Mouse (Mus musculus) lung, embryonic 14.5 days (tissue): Measurements from ENCODE around the gene Gabarap. TPM values are rescaled to one million over a fixed set of nuclear protein-coding genes. Genes with fewer than 3 reads are reported as not detected.
"Not testable (repeated sequence)": the region's sequence is repeated elsewhere in the genome, so short reads cannot be mapped to it uniquely, and the experiment has no call there.

Source experiments
- ATAC-seq: fragments of 200-750 bp; cut with Nextera tagmentation; 2 replicates; pipeline ENCODE4 v1.8.0; 2017; ENCODE audit warnings: mild to moderate bottlenecking, moderate TSS enrichment, moderate library complexity; ENCODE audit not compliant: insufficient read depth
- DNase-seq: peaks from one replicate; pipeline ENCODE4 v3.0.0-alpha.2; 2015
- H3K27ac ChIP-seq: fragments of 300-500 bp; sonication (generic); 2 replicates; pipeline ENCODE4 v1.5.1; 2014; ENCODE audit warnings: low read depth, mild to moderate bottlenecking, moderate library complexity
- H3K27me3 ChIP-seq: fragments of 300-500 bp; sonication (generic); 2 replicates; pipeline ENCODE4 v1.6.1; 2014; ENCODE audit warnings: low read length, control low read depth; ENCODE audit not compliant: insufficient read depth
- H3K36me3 ChIP-seq: fragments of 300-500 bp; sonication (generic); 2 replicates; pipeline ENCODE4 v1.6.1; 2014; ENCODE audit warnings: control low read depth; ENCODE audit not compliant: insufficient read depth
- H3K4me1 ChIP-seq: fragments of 300-500 bp; sonication (generic); 2 replicates; pipeline ENCODE4 v1.6.1; 2014; ENCODE audit warnings: antibody characterized with exemption, control low read depth; ENCODE audit not compliant: insufficient read depth
- H3K4me2 ChIP-seq: fragments of 300-500 bp; sonication (generic); 2 replicates; pipeline ENCODE4 v1.6.1; 2014; ENCODE audit warnings: mild to moderate bottlenecking
- H3K4me3 ChIP-seq: fragments of 300-500 bp; sonication (generic); 2 replicates; pipeline ENCODE4 v1.5.1; 2014; ENCODE audit warnings: low read depth, low read length
- H3K9ac ChIP-seq: fragments of 300-500 bp; sonication (generic); 2 replicates; pipeline ENCODE4 v1.6.1; 2014
- H3K9me3 ChIP-seq: fragments of 300-500 bp; sonication (generic); 2 replicates; pipeline ENCODE4 v1.6.1; 2016; ENCODE audit warnings: low read depth, low read length, control low read depth
- CTCF ChIP-seq: IDR thresholded peaks from 2 replicates; pipeline ENCODE4 v1.5.1; 2016; ENCODE audit warnings: antibody characterized with exemption, low read depth
- WGBS: fragments of 180-500 bp; shearing (Covaris S2); extraction: QIAGEN DNeasy Blood & Tissue Kit; methylation state at CpG from one replicate; pipeline ENCODE4 v1.1.7; 2014; 5-methylcytosine and 5-hydroxymethylcytosine counted together
- polyA plus RNA-seq: library from polyadenylated mRNA; unstranded; fragments of >200 nt; fragmentation: Nextera tagmentation; extraction: Ambion mirVana; gene quantifications from 2 replicates; pipeline ENCODE4 v1.2.1, GENCODE M21; 2014

Gene Gabarap
- polyA plus RNA-seq, 1 experiment from 2014 or later, result 444 TPM

- H3K4me3 ChIP-seq, result no peak overlapping the region
- H3K4me2 ChIP-seq, result no peak overlapping the region
- no peak overlapping the region for H3K27ac ChIP-seq
- H3K27me3 ChIP-seq, result no peaks in the 10 kb centered on the region
- peaks cover 8% of the 10 kb centered on the region; the same call in 1 of the 2 replicates for H3K4me1 ChIP-seq
- no peaks in the 10 kb centered on the region for H3K9me3 ChIP-seq
- TF ChIP-seq CTCF, result peak; percentile 34; the same call in 1 of the 2 replicates
- DNase-seq (peak; percentile 52), ATAC-seq (no peak)
- no peaks in the 10 kb centered on the region for H3K36me3 ChIP-seq
- 35% methylated on average over 4 of the region's 4 CpGs for WGBS
- H3K9ac ChIP-seq, result no peak overlapping the region
These were observed 40.0 kb upstream of the Gabarap start for GRCm38 (mm10) chr11:69950807-69951459.

- ATAC-seq (no peak), DNase-seq (no peak)
- no peak overlapping the region for H3K9ac ChIP-seq
- H3K9me3 ChIP-seq, result no peaks in the 10 kb centered on the region
- no peak overlapping the region for H3K27ac ChIP-seq
- peak; percentile 38 for TF ChIP-seq CTCF
- no peak overlapping the region for H3K4me2 ChIP-seq
- 57% methylated on average over 1 of the region's 1 CpGs for WGBS
- no peaks in the 10 kb centered on the region for H3K27me3 ChIP-seq
- H3K36me3 ChIP-seq, result no peaks in the 10 kb centered on the region
- H3K4me1 ChIP-seq, result no peaks in the 10 kb centered on the region
- no peak overlapping the region for H3K4me3 ChIP-seq
These were observed 38.7 kb upstream of the Gabarap start for GRCm38 (mm10) chr11:69952274-69952673.

- Histone ChIP-seq H3K4me3 (no peak overlapping the region), H3K9me3 (no peaks in the 10 kb centered on the region), H3K27me3 (no peaks in the 10 kb centered on the region), H3K4me1 (no peaks in the 10 kb centered on the region), H3K27ac (no peak overlapping the region), H3K4me2 (no peak overlapping the region), H3K9ac (no peak overlapping the region), H3K36me3 (no peaks in the 10 kb centered on the region)
- no peak for ATAC-seq
- WGBS, result 39% methylated on average over 10 of the region's 11 CpGs
- peak; percentile 45 for DNase-seq
- TF ChIP-seq CTCF, result no peak
These were observed 37.6 kb upstream of the Gabarap start for GRCm38 (mm10) chr11:69953267-69953915.

GRCm38 (mm10) chr11:69955618-69956017 is 35.3 kb upstream of the Gabarap start:
- not testable (repeated sequence) for H3K9me3 ChIP-seq, H3K4me1 ChIP-seq, H3K27ac ChIP-seq, H3K4me3 ChIP-seq, H3K27me3 ChIP-seq, H3K36me3 ChIP-seq, DNase-seq, ATAC-seq, H3K4me2 ChIP-seq, H3K9ac ChIP-seq
- WGBS, result 54% methylated on average over 3 of the region's 4 CpGs

- peak; percentile 20; the same call in 1 of the 2 replicates for TF ChIP-seq CTCF
- ATAC-seq, result no peak
- H3K27me3 ChIP-seq, result no peaks in the 10 kb centered on the region
- no peak overlapping the region for H3K4me2 ChIP-seq
- H3K36me3 ChIP-seq, result no peaks in the 10 kb centered on the region
- H3K9me3 ChIP-seq, result no peaks in the 10 kb centered on the region
- no peak overlapping the region for H3K9ac ChIP-seq
- 90% methylated on average over 1 of the region's 1 CpGs for WGBS
- no peak overlapping the region for H3K4me3 ChIP-seq
- no peaks in the 10 kb centered on the region for H3K4me1 ChIP-seq
- DNase-seq, result no peak
- no peak overlapping the region for H3K27ac ChIP-seq
These were observed 34.7 kb upstream of the Gabarap start for GRCm38 (mm10) chr11:69956218-69956617.

- no peaks in the 10 kb centered on the region for H3K4me1 ChIP-seq
- peak; percentile 26 for DNase-seq
- WGBS, result 31% methylated on average over 5 of the region's 5 CpGs
- H3K27ac ChIP-seq, result no peak overlapping the region
- peaks cover 19% of the 10 kb centered on the region for H3K27me3 ChIP-seq
- no peaks in the 10 kb centered on the region for H3K9me3 ChIP-seq
- no peak for ATAC-seq
- no peak overlapping the region for H3K4me2 ChIP-seq
- no peak overlapping the region for H3K9ac ChIP-seq
- no peaks in the 10 kb centered on the region for H3K36me3 ChIP-seq
- TF ChIP-seq CTCF, result peak; percentile 55
- no peak overlapping the region for H3K4me3 ChIP-seq
These were observed 30.3 kb upstream of the Gabarap start for GRCm38 (mm10) chr11:69960616-69961015.

- Histone ChIP-seq H3K9me3 (no peaks in the 10 kb centered on the region), H3K4me2 (no peak overlapping the region), H3K27me3 (peaks cover 30% of the 10 kb centered on the region), H3K4me3 (no peak overlapping the region), H3K27ac (no peak overlapping the region), H3K36me3 (no peaks in the 10 kb centered on the region), H3K9ac (no peak overlapping the region), H3K4me1 (no peaks in the 10 kb centered on the region)
- ATAC-seq (no peak), DNase-seq (no peak)
- TF ChIP-seq CTCF, result no peak
- WGBS, result 45% methylated on average over 5 of the region's 5 CpGs
These were observed 29.1 kb upstream of the Gabarap start for GRCm38 (mm10) chr11:69961841-69962240.
